Mouse (Mus musculus) thymus, postnatal 14 days (tissue): ENCODE results near the gene Plxdc2.
"Not testable (repeated sequence)": the region's sequence is repeated elsewhere in the genome, so short reads cannot be mapped to it uniquely, and the experiment has no call there.

Experiments
- DNase-seq: peaks from one replicate; pipeline ENCODE4 v3.0.0; 2021

Gene Plxdc2

GRCm38 (mm10) chr2:16769149-16769548 lies 413.0 kb downstream of the Plxdc2 start:
- not testable (repeated sequence) for DNase-seq

GRCm38 (mm10) chr2:16773398-16774113 lies 417.5 kb downstream of the Plxdc2 start:
- no peak for DNase-seq

DNA sequence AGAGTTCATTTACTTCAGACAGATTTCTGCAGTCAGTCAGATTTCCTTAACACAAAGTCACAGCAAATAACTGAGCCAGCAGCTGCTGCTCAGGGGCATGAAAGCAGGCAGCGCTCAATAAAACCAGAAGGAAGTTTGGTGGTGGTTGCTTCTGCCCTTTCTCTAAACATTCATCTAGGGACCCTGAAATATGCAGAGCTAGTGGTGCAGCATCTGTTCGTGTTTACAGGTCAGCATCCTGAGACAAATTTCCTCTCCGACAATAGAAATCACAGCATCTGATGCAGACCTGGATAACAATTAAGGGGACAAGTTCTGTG lies 418.0 kb downstream of the Plxdc2 start:
- no peak for DNase-seq

- DNase-seq, result no peak
These were observed 439.2 kb downstream of the Plxdc2 start for GRCm38 (mm10) chr2:16795283-16795682.
